Mouse (Mus musculus) CH12.LX (cell line): Measurements from ENCODE around the gene Pdzd9. TPM values are rescaled to one million over a fixed set of nuclear protein-coding genes. Genes with fewer than 3 reads are reported as not detected.

Experiments
- DNase-seq: peaks from one replicate; pipeline ENCODE4 v3.0.0-alpha.2; 2013; ENCODE audit errors: extremely low read depth
- H3K27ac ChIP-seq: 2 replicates; pipeline ENCODE4 v1.5.1; 2012; ENCODE audit warnings: low read depth, mild to moderate bottlenecking, control low read depth, moderate library complexity; ENCODE audit not compliant: insufficient read depth
- H3K27me3 ChIP-seq: replicated peaks from 2 replicates; pipeline ENCODE3; 2012; ENCODE audit warnings: inconsistent platforms
- H3K36me3 ChIP-seq, 2 experiments: replicated peaks in 1 of 2; 2 replicates each; pipeline versions ENCODE3 to v1.6.1; 2012; ENCODE audit warnings: inconsistent platforms in 1 of 2, low read length in 1 of 2, mild to moderate bottlenecking in 1 of 2, mixed read lengths in 1 of 2, moderate library complexity in 1 of 2; ENCODE audit not compliant: control insufficient read depth in 1 of 2, insufficient read depth in 1 of 2
- H3K4me1 ChIP-seq, 2 experiments: 2 replicates each; pipeline ENCODE4 v1.6.1; 2012; ENCODE audit warnings: inconsistent platforms in 1 of 2, moderate library complexity in 1 of 2; ENCODE audit not compliant: insufficient read depth in 2 of 2, control insufficient read depth in 1 of 2
- H3K4me2 ChIP-seq: 2 replicates; pipeline ENCODE4 v1.6.1; 2012; ENCODE audit warnings: low read depth, mild to moderate bottlenecking, control low read depth; ENCODE audit not compliant: poor library complexity, insufficient read depth, severe bottlenecking
- H3K4me3 ChIP-seq, 3 experiments: fragments of 150-350 bp in 1 of 3; sonication (generic) in 1 of 3; replicated peaks in 1 of 3; 2 replicates each; pipeline versions ENCODE3 to v1.5.1; 2011 to 2012; ENCODE audit warnings: low read depth in 2 of 3, low read length in 2 of 3, mild to moderate bottlenecking in 2 of 3, moderate library complexity in 2 of 3, control low read depth in 1 of 3, improper control_type of control experiment in 1 of 3, inconsistent platforms in 1 of 3, mixed read lengths in 1 of 3; ENCODE audit not compliant: poor library complexity in 1 of 3
- H3K79me2 ChIP-seq: replicated peaks from 2 replicates; pipeline ENCODE4 v1.6.1; 2012; ENCODE audit warnings: mild to moderate bottlenecking, moderate library complexity; ENCODE audit not compliant: control insufficient read depth, poor library complexity, insufficient read depth, severe bottlenecking; ENCODE audit errors: extremely low read depth
- H3K9ac ChIP-seq: 2 replicates; pipeline ENCODE4 v1.6.1; 2012; ENCODE audit warnings: low read depth, mild to moderate bottlenecking, control low read depth, moderate library complexity; ENCODE audit not compliant: insufficient read depth
- H3K9me3 ChIP-seq: replicated peaks from 2 replicates; pipeline ENCODE3; 2012; ENCODE audit warnings: low read length, inconsistent platforms, mixed read lengths
- BHLHE40 ChIP-seq: IDR thresholded peaks from 2 replicates; pipeline ENCODE4 v1.6.1; 2011; ENCODE audit warnings: mild to moderate bottlenecking, low read depth, low read length, improper control_type of control experiment
- CHD1 ChIP-seq: IDR thresholded peaks from 2 replicates; pipeline ENCODE4 v1.6.1; 2012; ENCODE audit warnings: low read depth, low read length, improper control_type of control experiment, inconsistent platforms
- CTCF ChIP-seq, 2 experiments: IDR thresholded peaks in 1 of 2; conservative IDR thresholded peaks in 1 of 2; 2 replicates each; pipeline ENCODE4 v1.5.1; 2011 to 2012; ENCODE audit warnings: low read depth in 2 of 2, low read length in 2 of 2, improper control_type of control experiment in 1 of 2, inconsistent platforms in 1 of 2, mild to moderate bottlenecking in 1 of 2, moderate library complexity in 1 of 2
- E2F4 ChIP-seq: IDR thresholded peaks from 2 replicates; pipeline ENCODE4 v1.6.1; 2011; ENCODE audit warnings: low read depth, low read length, improper control_type of control experiment; ENCODE audit not compliant: insufficient replicate concordance
- ELF1 ChIP-seq: IDR thresholded peaks from 2 replicates; pipeline ENCODE4 v1.6.1; 2014; ENCODE audit warnings: low read depth, mild to moderate bottlenecking, inconsistent platforms, low read length, improper control_type of control experiment
- EP300 ChIP-seq: IDR thresholded peaks from 2 replicates; pipeline ENCODE4 v1.6.1; 2011; ENCODE audit warnings: low read length, improper control_type of control experiment
- GABPA ChIP-seq: IDR thresholded peaks from 2 replicates; pipeline ENCODE4 v1.6.1; 2012; ENCODE audit warnings: low read depth, low read length, improper control_type of control experiment, inconsistent platforms; ENCODE audit not compliant: insufficient replicate concordance
- JUN ChIP-seq: IDR thresholded peaks from 2 replicates; pipeline ENCODE4 v1.6.1; 2011; ENCODE audit warnings: low read depth, mild to moderate bottlenecking, low read length, improper control_type of control experiment, moderate library complexity; ENCODE audit not compliant: insufficient read depth
- JUND ChIP-seq: conservative IDR thresholded peaks from 2 replicates; pipeline ENCODE4 v1.6.1; 2011; ENCODE audit warnings: low read depth, low read length, improper control_type of control experiment
- KAT2A ChIP-seq: IDR thresholded peaks from 2 replicates; pipeline ENCODE4 v1.6.1; 2012; ENCODE audit warnings: low read length, improper control_type of control experiment, inconsistent platforms; ENCODE audit not compliant: insufficient replicate concordance
- MAX ChIP-seq: IDR thresholded peaks from 2 replicates; pipeline ENCODE4 v1.6.1; 2011; ENCODE audit warnings: low read length, improper control_type of control experiment
- MEF2A ChIP-seq: IDR thresholded peaks from 2 replicates; pipeline ENCODE4 v1.6.1; 2014; ENCODE audit warnings: low read depth, mild to moderate bottlenecking, inconsistent platforms, low read length, improper control_type of control experiment, borderline replicate concordance
- MYC ChIP-seq: IDR thresholded peaks from 2 replicates; pipeline ENCODE4 v1.6.1; 2011; ENCODE audit warnings: low read depth, mild to moderate bottlenecking, improper control_type of control experiment, low read length
- NELFE ChIP-seq: IDR thresholded peaks from 2 replicates; pipeline ENCODE4 v1.6.1; 2011; ENCODE audit warnings: low read depth, low read length, improper control_type of control experiment
- NRF1 ChIP-seq: IDR thresholded peaks from 2 replicates; pipeline ENCODE4 v1.6.1; 2014; ENCODE audit warnings: low read depth, mild to moderate bottlenecking, inconsistent platforms, low read length, improper control_type of control experiment, moderate library complexity
- POLR2A ChIP-seq: IDR thresholded peaks from 2 replicates; pipeline ENCODE4 v1.6.1; 2011; ENCODE audit warnings: low read depth, mild to moderate bottlenecking, improper control_type of control experiment, low read length
- POLR2AphosphoS2 ChIP-seq: IDR thresholded peaks from 2 replicates; pipeline ENCODE4 v1.6.1; 2011; ENCODE audit warnings: low read depth, low read length, improper control_type of control experiment
- UBTF ChIP-seq: IDR thresholded peaks from 2 replicates; pipeline ENCODE4 v1.6.1; 2012; ENCODE audit warnings: low read depth, mild to moderate bottlenecking, inconsistent platforms, low read length, improper control_type of control experiment, moderate library complexity
- USF2 ChIP-seq: conservative IDR thresholded peaks from 2 replicates; pipeline ENCODE4 v1.6.1; 2011; ENCODE audit warnings: low read depth, low read length, improper control_type of control experiment
- ZKSCAN1 ChIP-seq: IDR thresholded peaks from 2 replicates; pipeline ENCODE4 v1.6.1; 2012; ENCODE audit warnings: low read depth, inconsistent platforms, low read length, improper control_type of control experiment, borderline replicate concordance
- dilution Hi-C: fragments of 300-500 bp; cut with MboI; formaldehyde crosslinking; loops from 2 replicates; pipeline ENCODE4 v1.14.3; 2020; ENCODE audit warnings: low sequenced_read_pairs; ENCODE audit not compliant: extremely low pct_unique_long_range_greater_than_20kb, extremely low pct_ligation_motif_present
- in situ Hi-C: fragments of 300-500 bp; cut with MboI; formaldehyde crosslinking; loops from 3 replicates; pipeline ENCODE4 v1.14.3; 2019; ENCODE audit warnings: low sequenced_read_pairs, low pct_ligation_motif_present, low pct_unique_long_range_greater_than_20kb, mixed read lengths
- polyA plus RNA-seq: library from polyadenylated mRNA; unstranded; fragments of >175 nt; gene quantifications from 2 replicates; pipeline ENCODE4 v1.2.1, GENCODE M21; 2012; ENCODE audit warnings: low read depth; ENCODE audit not compliant: insufficient read length
- total RNA-seq, 2 experiments: library from RNA; depleted of rRNA; stranded (reverse); fragments of 300-350 nt in 1 of 2; fragments of >200 nt in 1 of 2; gene quantifications; 2 replicates each; pipeline ENCODE4 v1.2.3; 2012 to 2014

Gene Pdzd9
- total and polyA plus RNA-seq, 3 experiments = 0.39 to 0.51 TPM; not detected in 1

DNA sequence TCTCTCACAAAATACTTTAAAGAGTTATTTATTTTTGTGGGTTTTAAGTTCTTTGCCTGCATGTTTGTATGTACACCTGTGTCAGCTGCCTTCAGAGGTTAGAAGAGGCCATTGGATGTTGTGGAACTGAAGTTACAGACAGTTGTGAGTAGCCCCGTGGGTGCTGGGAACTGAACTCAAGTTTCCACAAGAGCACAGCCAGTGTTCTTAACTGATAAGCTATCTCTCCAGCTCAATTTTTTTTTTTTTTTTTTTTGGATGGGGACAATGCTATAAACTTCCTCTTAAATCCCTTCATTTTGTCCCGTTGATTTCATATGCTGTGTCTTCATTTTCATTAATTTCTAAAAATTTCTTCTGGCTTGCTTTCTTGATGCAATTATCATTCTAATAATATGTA is 43.1 kb upstream of the Pdzd9 start:
- Histone ChIP-seq H3K4me2 (no peak overlapping the region), H3K79me2 (peaks cover 18% of the 10 kb centered on the region), H3K36me3 (peaks cover 0 to 6% of the 10 kb centered on the region in 2 experiments), H3K9me3 (no peaks in the 10 kb centered on the region), H3K4me3 (no peak overlapping the region), H3K27ac (no peak overlapping the region), H3K4me1 (peaks cover 3 to 27% of the 10 kb centered on the region in 2 experiments; a peak in 3 of 4 replicates), H3K9ac (no peak overlapping the region), H3K27me3 (no peaks in the 10 kb centered on the region)
- in situ Hi-C loops (no loop called here), dilution Hi-C loops (no loop called here)
- no peak for TF ChIP-seq JUND
- no peak for TF ChIP-seq BHLHE40
- TF ChIP-seq JUN = no peak
- TF ChIP-seq CHD1 = no peak
- TF ChIP-seq USF2 = no peak
- no peak for TF ChIP-seq E2F4
- TF ChIP-seq ZKSCAN1 = no peak
- TF ChIP-seq NELFE = no peak
- no peak for TF ChIP-seq MAX
- TF ChIP-seq UBTF = no peak
- TF ChIP-seq POLR2AphosphoS2 = no peak
- no peak for TF ChIP-seq EP300
- TF ChIP-seq NRF1 = no peak
- TF ChIP-seq CTCF (conservative IDR thresholded peaks at IDR 0.05 in 1 of 2, IDR thresholded peaks at IDR 0.05 in 1 of 2; ENCODE audit: low read depth in 2 of 2, low read length in 2 of 2) = no peak
- no peak for TF ChIP-seq MEF2A
- no peak for TF ChIP-seq KAT2A
- DNase-seq = no peak

DNA sequence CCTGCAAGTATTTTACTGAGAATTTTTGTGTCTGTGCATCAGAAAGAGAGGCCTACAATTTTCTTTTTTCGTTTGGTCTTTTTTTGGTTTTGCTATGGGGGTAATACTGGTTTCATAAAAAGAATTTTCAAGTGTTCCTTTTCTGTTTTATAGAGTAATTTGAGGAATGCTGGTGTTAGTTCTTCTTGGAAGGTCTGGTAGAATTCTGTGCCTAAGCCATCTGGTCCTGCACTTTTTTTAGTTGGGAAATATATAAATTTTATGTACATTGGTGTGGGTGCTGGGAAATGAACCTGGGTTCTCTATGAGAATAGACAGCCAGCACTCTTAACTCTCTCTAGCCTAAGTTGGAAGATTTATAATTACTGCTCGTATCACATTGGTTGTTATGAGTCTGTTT is 41.9 kb upstream of the Pdzd9 start:
- H3K4me1 ChIP-seq = peaks cover 3 to 25% of the 10 kb centered on the region in 2 experiments; a peak in 3 of 4 replicates
- H3K27me3 ChIP-seq = no peaks in the 10 kb centered on the region
- H3K36me3 ChIP-seq = peaks cover 0 to 6% of the 10 kb centered on the region in 2 experiments
- peaks cover 18% of the 10 kb centered on the region for H3K79me2 ChIP-seq
- H3K27ac ChIP-seq = no peak overlapping the region
- H3K4me3 ChIP-seq = no peak overlapping the region
- H3K4me2 ChIP-seq = no peak overlapping the region
- dilution Hi-C loops (no loop called here), in situ Hi-C loops (no loop called here)
- H3K9me3 ChIP-seq = no peaks in the 10 kb centered on the region
- no peak overlapping the region for H3K9ac ChIP-seq
- TF ChIP-seq POLR2A = no peak
- TF ChIP-seq ELF1 = no peak
- TF ChIP-seq MYC = no peak
- no peak for TF ChIP-seq NRF1
- no peak for TF ChIP-seq ZKSCAN1
- TF ChIP-seq GABPA = no peak
- TF ChIP-seq POLR2AphosphoS2 = no peak
- no peak for TF ChIP-seq KAT2A
- DNase-seq = no peak
